Mouse (Mus musculus) embryo, embryonic 11 days (tissue): ENCODE data around the gene Eci1.
A peak's percentile ranks its signal among the peaks of the same experiment; 100 is the strongest.
"Not testable (repeated sequence)": the region's sequence is repeated elsewhere in the genome, so short reads cannot be mapped to it uniquely, and the experiment has no call there.

ENCODE experiments used
- DNase-seq: peaks from one replicate; pipeline ENCODE4 v3.0.0-alpha.2; 2015

Eci1 gene

GRCm38 (mm10) chr17:24426471-24427169 is at the start of gene Eci1:
Gene Eci1 (plus strand): TSS chr17:24426641.
- peak; percentile 96 for DNase-seq

DNA sequence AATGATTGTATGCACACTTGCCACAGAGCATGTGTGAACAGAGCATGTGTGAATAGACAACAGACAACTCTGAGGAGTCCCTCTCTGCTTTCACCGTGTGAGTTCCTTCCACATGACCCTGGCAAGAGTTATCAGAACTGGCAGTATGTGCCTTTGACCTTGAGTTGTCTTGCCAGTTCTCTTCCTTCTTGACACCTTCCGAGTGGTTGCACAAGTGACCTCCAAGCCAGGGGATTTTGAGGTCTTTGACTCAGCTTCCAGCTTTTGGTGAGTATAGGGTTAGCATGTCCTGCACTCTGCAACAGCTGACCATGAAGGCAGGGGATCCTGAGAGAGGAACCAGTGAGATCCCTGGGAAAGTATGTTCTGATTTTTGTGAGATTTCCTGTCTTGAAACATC is 47.9 kb upstream of the Eci1 start:
- DNase-seq, result no peak

DNA sequence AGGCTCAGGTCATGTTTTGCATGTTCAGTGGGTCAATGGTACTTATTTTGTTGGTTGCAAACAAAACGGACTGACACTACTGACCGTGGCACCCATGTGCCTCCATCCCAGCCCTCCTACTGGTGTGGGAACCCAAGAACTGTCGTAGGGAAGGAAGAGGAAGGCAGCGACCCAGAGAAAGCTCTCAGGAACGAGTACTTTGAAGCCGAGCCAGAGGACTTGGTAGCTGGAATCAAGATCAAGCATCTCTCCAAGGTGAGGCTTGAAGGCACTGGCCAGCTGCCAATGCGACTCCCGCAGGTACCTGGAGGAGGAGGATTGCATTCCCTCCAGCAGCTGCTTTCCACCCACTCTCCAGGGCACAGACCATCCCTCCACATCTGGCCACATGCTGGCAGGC is 42.7 kb upstream of the Eci1 start:
- DNase-seq, result no peak

DNA sequence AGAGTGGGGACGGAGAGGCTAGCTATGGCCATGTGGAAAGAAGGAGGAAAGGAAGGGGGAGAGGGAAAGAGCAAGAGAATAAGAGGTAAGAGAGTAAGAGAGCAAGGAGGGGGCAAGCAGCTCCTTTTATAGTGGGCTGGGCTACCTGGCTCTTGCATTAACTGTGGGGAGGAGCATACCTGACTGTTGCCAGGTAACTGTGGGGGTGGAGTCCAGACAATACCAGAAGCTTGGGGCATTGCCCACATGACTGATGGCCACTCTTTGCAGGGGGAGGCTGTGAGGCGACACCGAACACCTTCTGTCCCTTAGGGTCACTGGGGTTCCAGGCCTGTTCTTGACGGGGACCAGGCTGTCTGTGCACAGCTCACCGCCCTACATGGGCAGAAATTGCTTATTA is 37.7 kb upstream of the Eci1 start:
- no peak for DNase-seq

- DNase-seq, result peak; percentile 71
Measured at GRCm38 (mm10) chr17:24389865-24390264, 36.6 kb upstream of the Eci1 start.

GRCm38 (mm10) chr17:24391149-24391548 is 35.3 kb upstream of the Eci1 start:
- DNase-seq, result peak; percentile 17

DNA sequence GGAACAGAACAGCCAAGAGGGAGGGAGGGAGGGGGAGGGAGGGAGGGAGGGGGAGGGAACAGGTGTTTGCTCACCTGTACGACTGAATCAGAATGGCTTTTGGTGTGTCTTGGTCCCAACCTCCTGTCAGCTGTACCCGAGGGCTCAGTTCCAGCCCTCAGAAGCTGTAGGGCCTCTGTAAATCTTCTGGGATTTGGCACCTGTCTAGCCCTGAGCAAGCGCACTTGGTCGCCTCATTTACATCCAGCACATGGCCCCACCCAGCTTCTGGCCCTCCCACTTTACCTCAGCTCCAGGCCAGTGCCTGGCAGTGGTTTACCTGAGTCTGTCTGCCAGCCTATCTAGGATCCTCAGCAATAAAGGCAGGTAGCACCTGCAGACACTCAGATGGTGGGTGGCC is 32.9 kb upstream of the Eci1 start:
- DNase-seq, result no peak

DNA sequence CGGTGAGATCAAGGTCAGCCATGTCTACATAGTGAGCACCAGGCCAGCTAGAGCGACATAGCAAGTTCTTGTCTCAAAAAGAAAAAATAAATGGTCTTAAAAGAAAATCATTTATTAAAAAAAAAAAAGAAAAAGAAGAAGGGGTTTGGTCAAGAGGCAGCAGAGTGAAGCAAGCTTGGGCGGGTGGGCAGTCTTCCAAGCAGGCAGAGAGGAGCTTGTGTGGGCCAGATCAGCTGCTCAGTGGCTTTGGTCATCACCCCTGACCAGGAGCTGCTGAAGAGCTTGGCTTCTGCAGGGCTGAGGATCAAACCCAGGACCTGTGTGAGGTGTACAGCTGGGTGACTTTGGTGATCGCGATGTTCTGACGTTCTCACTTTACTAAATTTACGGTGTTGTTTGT is 32.0 kb upstream of the Eci1 start:
- DNase-seq, result no peak

DNA sequence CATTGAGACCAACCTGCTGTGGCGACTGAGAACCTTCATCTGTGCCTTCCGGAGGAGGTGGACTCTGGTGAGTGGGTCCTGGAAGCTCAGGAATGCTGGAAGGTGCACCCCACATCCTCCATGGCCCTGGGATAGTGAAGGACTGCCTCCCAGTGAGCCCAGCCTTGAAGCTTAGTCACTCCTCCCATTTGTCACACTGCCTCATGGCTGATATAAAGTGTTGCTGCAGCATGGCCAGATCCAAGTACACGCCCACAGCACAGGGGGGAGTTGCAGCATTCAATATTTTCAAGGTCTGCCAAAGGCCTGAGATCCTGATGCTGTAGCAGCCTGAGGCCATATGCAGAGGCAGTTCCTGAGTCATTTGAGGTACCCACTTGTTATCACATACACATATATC is 24.1 kb upstream of the Eci1 start:
- DNase-seq, result no peak

- no peak for DNase-seq
Measured at GRCm38 (mm10) chr17:24407116-24407803, 19.2 kb upstream of the Eci1 start.

GRCm38 (mm10) chr17:24413557-24414211 is 12.8 kb upstream of the Eci1 start:
- no peak for DNase-seq

GRCm38 (mm10) chr17:24414230-24414976 is 12.0 kb upstream of the Eci1 start, which contains the start of gene Rnps1:
Gene Rnps1 (plus strand): TSS chr17:24414565.
- peak; percentile 100 for DNase-seq

DNA sequence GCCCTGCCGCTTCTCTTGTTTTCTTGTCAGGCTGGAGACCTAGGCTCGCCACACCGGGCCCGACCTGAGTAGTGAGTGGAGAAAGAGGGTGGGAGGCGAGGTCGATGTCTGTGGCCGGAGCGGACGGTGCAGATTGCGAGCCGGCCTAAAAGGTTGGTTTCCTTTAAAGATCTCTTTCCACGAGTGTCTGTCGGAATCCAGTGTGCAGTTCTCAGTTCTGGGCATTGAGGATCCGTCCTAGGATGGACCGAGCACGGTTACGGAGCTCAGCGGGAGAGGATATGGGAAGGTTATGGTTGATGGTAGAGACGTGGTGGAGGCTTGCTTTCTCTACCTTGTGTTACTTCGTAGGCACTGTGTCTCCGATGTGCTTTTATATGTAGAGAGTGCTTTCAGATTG is 11.4 kb upstream of the Eci1 start:
- no peak for DNase-seq

DNA sequence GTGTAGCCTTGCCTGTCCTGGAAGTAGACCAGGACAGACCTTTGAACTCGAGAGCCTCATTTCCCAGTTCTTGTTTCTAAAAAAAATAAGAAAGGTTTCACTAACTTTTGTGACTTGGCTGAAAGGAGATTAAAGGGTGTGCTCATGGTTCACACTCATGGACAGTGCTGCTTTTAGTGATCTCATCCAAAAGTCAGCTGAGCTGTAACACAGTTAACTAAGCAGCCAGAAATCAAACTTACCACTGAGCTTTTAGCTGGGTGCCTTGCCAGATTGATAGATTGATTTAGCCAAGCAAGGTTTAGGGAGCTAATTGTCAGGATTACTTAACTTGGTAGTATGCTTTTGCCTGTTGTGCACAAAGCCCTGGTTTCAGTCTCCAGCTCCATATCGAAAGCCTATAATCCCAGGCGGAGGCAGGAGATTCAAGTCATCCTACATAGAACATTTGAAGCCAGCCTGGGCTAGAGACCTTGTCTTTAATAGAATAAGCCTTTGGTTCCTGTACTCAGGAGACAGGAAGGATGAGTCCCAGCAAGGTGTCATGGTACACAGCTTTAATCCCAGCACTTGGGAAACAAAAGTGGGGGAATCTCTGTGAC is 10.3 kb upstream of the Eci1 start:
- DNase-seq, result no peak

DNA sequence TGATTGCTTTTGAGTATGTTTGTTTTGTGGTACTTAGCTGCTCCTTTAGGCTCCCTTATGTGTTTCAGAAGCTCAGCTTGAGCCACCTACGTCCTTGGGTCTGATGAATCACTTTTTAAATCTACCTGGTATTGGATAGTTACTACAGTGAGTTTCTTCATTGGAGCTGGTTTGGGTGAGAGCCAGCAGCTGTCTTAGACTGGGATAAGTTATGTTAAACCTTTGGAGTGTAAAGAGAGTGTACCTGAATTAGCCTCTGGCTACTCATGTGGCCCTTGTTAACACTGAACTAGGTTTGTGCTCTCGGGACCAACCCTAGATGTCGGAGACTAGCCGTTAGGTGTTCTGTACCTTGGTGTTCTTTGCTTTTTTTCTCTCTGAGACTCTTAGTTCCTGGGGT is 3.3 kb upstream of the Eci1 start:
- DNase-seq, result no peak

DNA sequence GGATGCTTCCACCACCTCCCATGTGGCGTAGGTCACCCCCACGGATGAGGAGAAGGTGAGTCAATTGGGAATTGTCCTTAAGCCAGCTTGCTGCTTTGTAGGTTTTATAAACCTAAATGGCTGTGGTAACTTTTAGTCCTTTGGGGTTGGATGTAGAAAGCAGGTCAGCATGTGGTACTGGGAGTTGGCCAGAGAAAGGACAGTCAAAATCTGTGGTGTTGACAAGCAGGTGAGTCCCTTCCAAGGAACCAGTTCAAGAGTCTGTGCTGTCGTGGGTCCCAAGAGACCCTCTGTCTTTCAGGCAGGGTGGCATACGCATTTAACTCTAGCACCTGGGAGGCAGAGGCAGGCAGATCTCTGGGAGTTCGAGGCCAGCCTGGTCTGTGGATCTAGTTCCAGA is 2.0 kb upstream of the Eci1 start:
- DNase-seq, result no peak

DNA sequence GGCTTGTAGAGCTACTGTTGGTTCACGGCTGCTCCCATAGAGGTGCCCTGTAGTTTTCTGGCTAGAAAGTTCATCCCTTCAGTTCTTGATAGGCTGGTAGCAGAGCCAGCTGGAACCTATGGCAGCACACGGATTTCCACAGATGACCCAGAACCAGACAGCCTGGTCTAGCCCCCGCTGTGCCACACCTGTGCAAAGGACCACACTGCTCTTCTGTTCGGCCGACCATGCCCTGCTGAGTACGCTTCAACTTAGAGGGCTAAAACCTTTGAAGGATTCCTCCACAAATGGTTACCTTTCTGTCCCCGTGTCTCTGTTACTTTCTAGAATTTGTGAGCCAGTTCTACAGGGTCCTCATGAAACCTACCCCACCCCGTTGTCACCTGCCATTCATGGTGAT is 1.1 kb upstream of the Eci1 start:
- DNase-seq, result not testable (repeated sequence)

- no peak for DNase-seq
Measured at GRCm38 (mm10) chr17:24425905-24426304, 536 bp upstream of the Eci1 start.

- DNase-seq, result peak; percentile 41
Measured at GRCm38 (mm10) chr17:24427170-24427557, 723 bp downstream of the Eci1 start.

GRCm38 (mm10) chr17:24429201-24429983 is 3.0 kb downstream of the Eci1 start:
- no peak for DNase-seq

- peak; percentile 45 for DNase-seq
Measured at GRCm38 (mm10) chr17:24437016-24437415, 10.6 kb downstream of the Eci1 start.

GRCm38 (mm10) chr17:24440377-24440776 is 13.9 kb downstream of the Eci1 start:
- DNase-seq, result no peak
